8 mouse cellular contexts compared by ENCODE assay signal in genomic region chr11:87109519-87110171, GRCm38 (mm10). TPM values are rescaled to one million over a fixed set of nuclear protein-coding genes. Genes with fewer than 3 reads are reported as not detected.
DNase-seq lines count a peak whose midpoint lies in the region; ATAC-seq and TF ChIP-seq lines count a peak whose summit lies in the region.

No protein-coding gene starts in this region.

- DNase-seq in layer of hippocampus, adult 2 months (ENCODE audit: low spot score in 2 of 2): no peak
- no peak for DNase-seq in layer of hippocampus, adult 9-11 months
- peak; percentile 29 to 36 for DNase-seq in adrenal gland, adult 18-20 months (ENCODE audit: low spot score in 2 of 2)
- peak; percentile 28 to 37 for DNase-seq in lung, postnatal 4 days
- DNase-seq in spleen, postnatal 4 days (ENCODE audit: low spot score in 2 of 2): peak; percentile 41 to 76
- DNase-seq in T-cell, adult 2 months (ENCODE audit: low spot score): no peak

- peak overlapping the region; percentile 93 for H3K27ac ChIP-seq in layer of hippocampus, adult 2 months
- H3K27ac ChIP-seq in intestine, postnatal 0 days (ENCODE audit: low read depth, low read length): peak overlapping the region; percentile 76

- H3K36me3 ChIP-seq in intestine, postnatal 0 days (ENCODE audit: control insufficient read depth, insufficient read depth): peaks cover 8% of the 10 kb centered on the region

- H3K9ac ChIP-seq in intestine, postnatal 0 days (ENCODE audit: low read depth, low read length): peak overlapping the region; percentile 74

- H3K4me2 ChIP-seq in intestine, postnatal 0 days (replicated peaks; ENCODE audit: low read depth): peak overlapping the region; percentile 81

- H3K9me3 ChIP-seq in intestine, postnatal 0 days (ENCODE audit: control insufficient read depth): no peaks in the 10 kb centered on the region

- H3K27me3 ChIP-seq in intestine, postnatal 0 days (replicated peaks; ENCODE audit: control insufficient read depth, insufficient read depth, low read length): no peaks in the 10 kb centered on the region

- WGBS in intestine, postnatal 0 days: under 1% methylated on average over 42 of the region's 42 CpGs

- ATAC-seq in erythroid progenitor cell, adult 5-6 weeks (replicated peaks; ENCODE audit: low FRiP score, poor library complexity, severe bottlenecking): peak; percentile 16; the same call in 1 of the 2 replicates
- ATAC-seq in intestine, postnatal 0 days: no peak

- no peak for TF ChIP-seq CTCF in layer of hippocampus, adult 2 months (conservative IDR thresholded peaks at IDR 0.05)
- TF ChIP-seq CTCF in intestine, postnatal 0 days (IDR thresholded peaks at IDR 0.05; ENCODE audit: low read depth): no peak

- H3K4me1 ChIP-seq in intestine, postnatal 0 days (replicated peaks; ENCODE audit: control insufficient read depth, insufficient read depth, low read length): no peaks in the 10 kb centered on the region

- H3K4me3 ChIP-seq in layer of hippocampus, adult 2 months: peak overlapping the region; percentile 88
- peak overlapping the region; percentile 93 for H3K4me3 ChIP-seq in intestine, postnatal 0 days (ENCODE audit: low read depth, low read length)

RNA-seq across cellular contexts. Expression of gene Ska2, which starts 0.6 kb away (rescaled TPM):
- total RNA-seq in layer of hippocampus, adult 2 months (2021): 10 to 100 TPM; 14.7 to 15.7 TPM
- 1 to 10 TPM; 6.0 to 6.2 TPM for total RNA-seq in adrenal gland, adult 18-20 months (2021)
- total RNA-seq in erythroid progenitor cell, adult 5-6 weeks (2015; ENCODE audit: low replicate concordance): 148 and 181 TPM in 2 replicates
- 114 and 145 TPM in 2 replicates for total RNA-seq in erythroid progenitor cell, adult 5-6 weeks (2017; ENCODE audit: low replicate concordance)
- polyA plus RNA-seq in intestine, postnatal 0 days (2015; fragmentation: Nextera tagmentation; extraction: Ambion mirVana): 11.3 and 12.4 TPM in 2 replicates

RNA-seq across cellular contexts. Expression of gene Prr11, which starts 1.1 kb away (rescaled TPM):
- under 1 TPM; 0.38 to 0.56 TPM for total RNA-seq in layer of hippocampus, adult 2 months (2021)
- total RNA-seq in adrenal gland, adult 18-20 months (2021): under 1 TPM; 0.46 to 0.58 TPM
- 145 and 169 TPM in 2 replicates for total RNA-seq in erythroid progenitor cell, adult 5-6 weeks (2015; ENCODE audit: low replicate concordance)
- 74.4 and 95.3 TPM in 2 replicates for total RNA-seq in erythroid progenitor cell, adult 5-6 weeks (2017; ENCODE audit: low replicate concordance)
- polyA plus RNA-seq in intestine, postnatal 0 days (2015; fragmentation: Nextera tagmentation; extraction: Ambion mirVana): 1.3 and 1.7 TPM in 2 replicates

RNA-seq across cellular contexts. Expression of gene Trim37, which starts 17.2 kb away (rescaled TPM):
- 100 to 1,000 TPM; 176 to 183 TPM for total RNA-seq in layer of hippocampus, adult 2 months (2021)
- total RNA-seq in adrenal gland, adult 18-20 months (2021): 10 to 100 TPM; 14.2 to 14.9 TPM
- total RNA-seq in erythroid progenitor cell, adult 5-6 weeks (2015; ENCODE audit: low replicate concordance): 25.6 and 28.5 TPM in 2 replicates
- total RNA-seq in erythroid progenitor cell, adult 5-6 weeks (2017; ENCODE audit: low replicate concordance): 38.3 and 50.3 TPM in 2 replicates
- polyA plus RNA-seq in intestine, postnatal 0 days (2015; fragmentation: Nextera tagmentation; extraction: Ambion mirVana): 7.7 and 8.2 TPM in 2 replicates

RNA-seq across cellular contexts. Expression of gene Smg8, which starts 23.1 kb away (rescaled TPM):
- total RNA-seq in layer of hippocampus, adult 2 months (2021): 10 to 100 TPM; 16.6 to 18.2 TPM
- 10 to 100 TPM; 15.2 to 23.4 TPM for total RNA-seq in adrenal gland, adult 18-20 months (2021)
- 2.2 and 3.4 TPM in 2 replicates for total RNA-seq in erythroid progenitor cell, adult 5-6 weeks (2015; ENCODE audit: low replicate concordance)
- total RNA-seq in erythroid progenitor cell, adult 5-6 weeks (2017; ENCODE audit: low replicate concordance): 5.8 and 6.2 TPM in 2 replicates
- 6.5 and 7.2 TPM in 2 replicates for polyA plus RNA-seq in intestine, postnatal 0 days (2015; fragmentation: Nextera tagmentation; extraction: Ambion mirVana)

RNA-seq across cellular contexts. Expression of gene Gdpd1, which starts 35.8 kb away (rescaled TPM):
- 10 to 100 TPM; 42.0 to 46.7 TPM for total RNA-seq in layer of hippocampus, adult 2 months (2021)
- total RNA-seq in adrenal gland, adult 18-20 months (2021): 1 to 10 TPM; 3.7 to 6.3 TPM
- 5.0 and 8.4 TPM in 2 replicates for total RNA-seq in erythroid progenitor cell, adult 5-6 weeks (2015; ENCODE audit: low replicate concordance)
- 3.3 and 5.7 TPM in 2 replicates for total RNA-seq in erythroid progenitor cell, adult 5-6 weeks (2017; ENCODE audit: low replicate concordance)
- 16.0 and 16.7 TPM in 2 replicates for polyA plus RNA-seq in intestine, postnatal 0 days (2015; fragmentation: Nextera tagmentation; extraction: Ambion mirVana)

Comparison
In these comparisons a context has a peak if more than half of its experiments do, and no peak if none do; other contexts are left out.
1. DNase-seq: peak in adrenal gland, adult 18-20 months (2 of 2), lung, postnatal 4 days (2 of 2) and spleen, postnatal 4 days (2 of 2); none in layer of hippocampus, adult 2 months (0 of 2), layer of hippocampus, adult 9-11 months (single experiment) and T-cell, adult 2 months (single experiment).
2. RNA of gene Ska2, which starts 0.6 kb away (total RNA-seq): 114 to 181 TPM in erythroid progenitor cell, adult 5-6 weeks; 14.7 to 15.7 TPM in layer of hippocampus, adult 2 months and 6.0 to 6.2 TPM in adrenal gland, adult 18-20 months; every median in the first group is over 4 times any median in the second.
3. RNA of gene Prr11, which starts 1.1 kb away (total RNA-seq): 74.4 to 169 TPM in erythroid progenitor cell, adult 5-6 weeks; 0.46 to 0.58 TPM in adrenal gland, adult 18-20 months and 0.38 to 0.56 TPM in layer of hippocampus, adult 2 months; every median in the first group is over 10 times any median in the second.